Mouse (Mus musculus): Measurements from ENCODE around the gene Gm28308.

- TF ChIP-seq GATA1 (IDR thresholded peaks at IDR 0.05; ENCODE audit: borderline replicate concordance, low read length), result no peak
- TF ChIP-seq FLI1 (IDR thresholded peaks at IDR 0.05; ENCODE audit: low read length), result no peak
These were observed 28.0 kb upstream of the Gm28308 start for GRCm38 (mm10) chr6:52241001-52241621.
